Mouse (Mus musculus) liver, embryonic 11.5 days (tissue): ENCODE data around the gene Pelp1. TPM values are rescaled to one million over a fixed set of nuclear protein-coding genes. Genes with fewer than 3 reads are reported as not detected.
"Not testable (repeated sequence)": the region's sequence is repeated elsewhere in the genome, so short reads cannot be mapped to it uniquely, and the experiment has no call there.

Experiments used
- ATAC-seq: fragments of 200-750 bp; cut with Nextera tagmentation; replicated peaks from 2 replicates; pipeline ENCODE4 v1.8.0; 2017; ENCODE audit warnings: moderate number of reproducible peaks, mild to moderate bottlenecking, moderate TSS enrichment, moderate library complexity; ENCODE audit not compliant: low FRiP score
- DNase-seq: peaks from one replicate; pipeline ENCODE4 v3.0.0-alpha.2; 2017; ENCODE audit warnings: low spot score
- H3K27ac ChIP-seq: fragments of 300-500 bp; sonication (generic); 2 replicates; pipeline ENCODE4 v1.5.1; 2014; ENCODE audit warnings: mild to moderate bottlenecking, low read depth, low read length, control low read depth
- H3K27me3 ChIP-seq: fragments of 300-500 bp; sonication (generic); replicated peaks from 2 replicates; pipeline ENCODE4 v1.6.1; 2014; ENCODE audit warnings: low read length, mixed read lengths; ENCODE audit not compliant: control insufficient read depth, insufficient read depth
- H3K36me3 ChIP-seq: fragments of 300-500 bp; sonication (generic); 2 replicates; pipeline ENCODE4 v1.6.1; 2014; ENCODE audit warnings: mild to moderate bottlenecking, low read length, moderate library complexity, mixed read lengths; ENCODE audit not compliant: control insufficient read depth, insufficient read depth
- H3K4me1 ChIP-seq: fragments of 300-500 bp; sonication (generic); replicated peaks from 2 replicates; pipeline ENCODE4 v1.6.1; 2014; ENCODE audit warnings: low read length, mixed read lengths; ENCODE audit not compliant: control insufficient read depth, insufficient read depth
- H3K4me2 ChIP-seq: fragments of 300-500 bp; sonication (generic); 2 replicates; pipeline ENCODE4 v1.6.1; 2014; ENCODE audit warnings: mild to moderate bottlenecking, control low read depth, moderate library complexity
- H3K4me3 ChIP-seq: fragments of 300-500 bp; sonication (generic); 2 replicates; pipeline ENCODE4 v1.5.1; 2014; ENCODE audit warnings: low read depth, low read length, control low read depth
- H3K9ac ChIP-seq: fragments of 300-500 bp; sonication (generic); 2 replicates; pipeline ENCODE4 v1.6.1; 2014; ENCODE audit warnings: low read depth, low read length, control low read depth
- H3K9me3 ChIP-seq: fragments of 300-500 bp; sonication (generic); 2 replicates; pipeline ENCODE4 v1.6.1; 2016; ENCODE audit warnings: low read length, inconsistent platforms, mixed read lengths; ENCODE audit not compliant: control insufficient read depth
- WGBS: fragments of 180-500 bp; shearing (Covaris S2); extraction: QIAGEN DNeasy Blood & Tissue Kit; methylation state at CpG from one replicate; pipeline ENCODE4 v1.1.7; 2014; 5-methylcytosine and 5-hydroxymethylcytosine counted together
- polyA plus RNA-seq: library from polyadenylated mRNA; unstranded; fragments of >200 nt; fragmentation: Nextera tagmentation; extraction: Ambion mirVana; gene quantifications from 2 replicates; pipeline ENCODE4 v1.2.1, GENCODE M21; 2014

The Pelp1 gene
- polyA plus RNA-seq, 1 experiment from 2014 or later = 48.5 TPM

DNA sequence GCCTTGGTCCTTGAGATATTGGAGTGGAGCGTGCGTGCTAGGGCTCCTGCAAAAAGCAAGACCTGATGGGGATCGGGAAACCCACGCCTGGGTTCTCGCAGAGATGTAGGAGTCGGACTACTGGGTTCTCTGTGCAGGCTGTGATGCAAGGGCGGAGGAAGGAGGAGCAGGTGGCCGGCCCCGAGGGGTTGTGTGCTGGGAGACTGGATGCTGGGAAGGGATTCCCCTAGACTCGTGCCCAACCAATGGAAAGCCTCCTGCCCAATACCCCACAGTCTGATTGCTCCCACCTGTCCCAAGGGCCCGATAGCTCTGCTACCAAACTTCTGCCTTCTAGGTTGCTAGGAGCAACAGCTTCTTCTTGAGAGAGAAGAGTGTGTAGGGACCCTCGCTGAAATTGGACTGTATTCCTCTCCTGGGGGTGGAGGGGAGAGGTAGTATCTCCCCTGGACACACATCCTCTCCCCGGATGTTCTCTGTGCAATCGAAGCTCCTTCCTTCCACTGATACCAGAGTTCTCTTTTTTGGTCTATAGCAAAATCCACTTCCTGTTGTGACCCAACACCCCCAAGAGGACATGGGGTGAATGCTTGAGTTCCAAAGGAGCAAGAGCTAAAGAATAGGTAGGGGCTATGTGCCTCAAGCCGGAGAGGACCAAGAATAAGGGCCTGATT lies 23.2 kb upstream of the Pelp1 start:
- H3K27me3 ChIP-seq = no peaks in the 10 kb centered on the region

DNA sequence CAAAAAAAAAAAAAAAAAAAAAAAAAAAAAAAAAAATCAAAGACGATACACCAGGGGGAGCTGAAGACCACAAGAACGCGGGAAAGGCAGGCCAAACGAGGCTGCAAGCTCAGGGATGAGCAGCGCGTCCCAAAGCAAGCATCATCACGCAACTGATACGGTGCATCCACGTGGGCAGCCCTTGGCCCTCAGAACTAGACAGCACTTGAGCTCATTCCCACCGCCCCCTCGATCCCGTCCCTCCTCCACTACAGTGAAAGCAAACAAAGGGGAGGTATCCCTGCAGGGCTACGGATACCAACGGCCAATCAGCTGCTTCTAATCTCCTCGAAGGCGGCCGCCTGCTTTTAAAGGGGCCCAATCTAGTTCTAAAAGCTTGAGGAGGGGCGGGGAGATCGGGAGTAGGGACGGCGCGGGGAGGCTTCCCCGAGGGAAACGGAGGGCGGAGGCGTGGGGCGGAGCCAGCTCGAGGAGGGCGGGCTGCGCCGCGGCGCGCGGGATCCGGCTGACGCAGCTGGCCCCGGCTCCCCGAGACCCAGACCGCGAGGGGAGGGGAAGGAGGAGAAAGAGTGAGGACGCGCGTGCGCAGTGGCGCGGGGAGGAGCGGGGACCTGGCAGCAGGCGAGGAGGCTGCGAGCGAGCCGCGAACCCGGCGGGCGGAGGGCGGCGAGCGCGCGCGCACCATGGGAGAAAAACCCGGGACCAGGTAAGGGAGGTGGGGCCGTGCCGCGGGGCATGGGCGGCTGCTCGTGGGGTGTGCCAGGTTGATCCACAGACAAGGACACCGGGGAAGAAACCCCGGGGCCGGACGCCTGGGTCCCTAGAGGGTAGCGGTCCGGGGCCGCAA lies 22.4 kb upstream of the Pelp1 start, which contains the start of gene Arrb2:
Gene Arrb2, plus strand, starts transcription at position 588 of the 847 bp plus-strand sequence.
- H3K9me3 ChIP-seq = no peaks in the 10 kb centered on the region
- H3K36me3 ChIP-seq = no peaks in the 10 kb centered on the region; the same call in 1 of the 2 replicates
- peaks cover 25% of the 10 kb centered on the region for H3K4me1 ChIP-seq
- DNase-seq (peak; percentile 99), ATAC-seq (peak; percentile 95)
- H3K27ac ChIP-seq = peak within 1 kb of the TSS; percentile 87
- no peaks in the 10 kb centered on the region for H3K27me3 ChIP-seq
- H3K4me2 ChIP-seq = peak within 1 kb of the TSS; percentile 96
- peak within 1 kb of the TSS; percentile 87 for H3K4me3 ChIP-seq
- H3K9ac ChIP-seq = peak within 1 kb of the TSS; percentile 87
- under 1% methylated on average over 74 of the region's 75 CpGs for WGBS

More for the DNA sequence above, 23.2 kb upstream of the Pelp1 start:
- Histone ChIP-seq H3K9me3 (no peaks in the 10 kb centered on the region), H3K9ac (peak overlapping the region; percentile 87), H3K4me2 (peak overlapping the region; percentile 96), H3K4me3 (peak overlapping the region; percentile 87), H3K4me1 (peaks cover 30% of the 10 kb centered on the region), H3K27ac (peak overlapping the region; percentile 87), H3K36me3 (no peaks in the 10 kb centered on the region; the same call in 1 of the 2 replicates)
- ATAC-seq (peak; percentile 8; the same call in 1 of the 2 replicates), DNase-seq (no peak)
- 8% methylated on average over 15 of the region's 15 CpGs for WGBS

DNA sequence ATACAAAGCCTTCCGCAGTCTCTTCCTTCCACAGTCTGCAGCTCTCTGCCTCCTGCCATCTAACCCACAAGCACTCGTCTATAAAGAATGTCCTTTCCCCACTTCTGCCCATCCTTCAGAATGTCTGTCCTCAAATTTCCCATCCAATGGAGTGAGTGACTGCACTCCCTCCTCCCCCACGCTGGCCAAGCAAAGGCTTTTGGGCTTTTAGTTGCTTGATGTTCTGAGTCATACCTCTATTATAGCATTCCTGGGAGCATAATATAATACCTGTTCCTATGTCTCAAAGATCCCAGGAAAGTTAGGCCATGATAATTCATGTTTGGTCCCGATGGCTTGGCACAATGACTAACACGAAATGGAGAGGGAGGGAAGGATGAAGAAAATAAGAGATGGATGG lies 21.7 kb upstream of the Pelp1 start:
- Histone ChIP-seq H3K4me1 (peaks cover 23% of the 10 kb centered on the region), H3K36me3 (no peaks in the 10 kb centered on the region; the same call in 1 of the 2 replicates), H3K4me2 (peak overlapping the region; percentile 96), H3K4me3 (peak overlapping the region; percentile 11; the same call in 1 of the 2 replicates), H3K9me3 (no peaks in the 10 kb centered on the region), H3K27me3 (no peaks in the 10 kb centered on the region), H3K9ac (peak overlapping the region; percentile 48; the same call in 1 of the 2 replicates), H3K27ac (no peak overlapping the region)
- DNase-seq (no peak), ATAC-seq (no peak)
- WGBS = 34% methylated on average over 5 of the region's 5 CpGs

DNA sequence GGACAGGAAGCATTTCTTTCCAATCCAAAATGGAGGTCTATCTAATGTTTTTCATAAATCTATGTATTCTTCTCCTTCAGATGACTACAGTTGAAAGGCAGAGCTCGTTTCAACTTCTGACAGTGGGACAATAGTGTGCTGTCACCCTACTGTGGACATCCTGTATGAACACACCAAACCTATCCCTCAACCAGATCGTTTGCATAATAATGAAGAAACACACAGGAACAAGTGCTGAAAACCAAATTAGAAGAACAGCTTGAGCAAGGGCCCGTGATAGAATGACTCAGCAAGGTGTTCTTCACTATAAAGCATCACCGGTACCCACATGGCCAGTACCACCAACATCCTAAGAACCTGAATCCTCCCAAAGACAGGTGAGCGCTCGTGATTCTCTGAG lies 16.8 kb upstream of the Pelp1 start:
- not testable (repeated sequence) for H3K27ac ChIP-seq, DNase-seq, H3K9me3 ChIP-seq, ATAC-seq, H3K4me1 ChIP-seq, H3K4me3 ChIP-seq, H3K36me3 ChIP-seq, H3K27me3 ChIP-seq, H3K9ac ChIP-seq, H3K4me2 ChIP-seq
- WGBS = 70% methylated on average over 6 of the region's 6 CpGs

DNA sequence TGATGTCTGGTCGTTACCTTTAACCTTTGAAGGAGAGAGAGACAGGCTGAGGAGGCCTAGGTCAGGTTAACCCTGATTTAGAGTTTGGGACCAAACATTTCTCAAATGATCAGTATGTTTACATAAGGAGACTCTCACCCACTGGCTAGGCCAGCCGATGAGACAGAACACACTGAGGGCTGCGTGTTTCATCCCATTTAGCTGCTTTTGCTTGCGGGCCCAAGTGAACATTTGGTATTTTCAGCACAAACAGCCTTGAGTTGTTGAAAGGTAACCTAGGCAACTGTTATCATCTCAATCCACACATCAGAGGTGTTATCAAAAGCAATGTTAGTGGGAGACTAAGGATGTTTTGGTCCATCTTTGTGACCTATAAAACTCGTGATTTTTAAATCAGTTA lies 9.7 kb upstream of the Pelp1 start:
- ATAC-seq (no peak), DNase-seq (no peak)
- H3K4me1 ChIP-seq = no peaks in the 10 kb centered on the region
- H3K9me3 ChIP-seq = no peaks in the 10 kb centered on the region
- H3K9ac ChIP-seq = no peak overlapping the region
- no peak overlapping the region for H3K4me2 ChIP-seq
- no peaks in the 10 kb centered on the region; the same call in 1 of the 2 replicates for H3K27me3 ChIP-seq
- H3K36me3 ChIP-seq = no peaks in the 10 kb centered on the region
- no peak overlapping the region for H3K27ac ChIP-seq
- no peak overlapping the region for H3K4me3 ChIP-seq
- WGBS = 58% methylated on average over 5 of the region's 5 CpGs

DNA sequence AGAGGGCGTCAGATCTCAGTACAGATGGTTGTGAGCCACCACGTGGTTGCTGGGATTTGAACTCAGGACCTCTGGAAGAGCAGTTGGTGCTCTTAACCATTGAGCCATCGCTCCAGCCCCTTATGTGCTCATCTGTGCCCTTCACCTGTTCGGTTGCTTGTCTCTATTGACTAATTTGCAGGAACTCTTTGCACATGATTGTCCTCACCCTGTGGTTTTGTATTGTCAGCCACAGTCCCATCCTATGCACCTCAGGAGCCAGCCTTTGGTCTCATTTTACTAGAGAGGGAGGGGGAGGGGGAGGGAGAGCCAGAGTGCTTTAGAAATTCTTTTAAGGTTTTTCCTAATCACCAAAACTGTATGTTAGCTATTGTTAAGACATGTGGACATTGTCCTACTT lies 8.4 kb upstream of the Pelp1 start:
- ATAC-seq = no peak
- H3K4me1 ChIP-seq = no peaks in the 10 kb centered on the region
- H3K9ac ChIP-seq = no peak overlapping the region
- H3K27ac ChIP-seq = no peak overlapping the region
- no peak for DNase-seq
- no peak overlapping the region for H3K4me3 ChIP-seq
- H3K27me3 ChIP-seq = no peaks in the 10 kb centered on the region; the same call in 1 of the 2 replicates
- H3K9me3 ChIP-seq = no peaks in the 10 kb centered on the region
- WGBS = 56% methylated on average over 4 of the region's 4 CpGs
- no peaks in the 10 kb centered on the region for H3K36me3 ChIP-seq
- H3K4me2 ChIP-seq = no peak overlapping the region

DNA sequence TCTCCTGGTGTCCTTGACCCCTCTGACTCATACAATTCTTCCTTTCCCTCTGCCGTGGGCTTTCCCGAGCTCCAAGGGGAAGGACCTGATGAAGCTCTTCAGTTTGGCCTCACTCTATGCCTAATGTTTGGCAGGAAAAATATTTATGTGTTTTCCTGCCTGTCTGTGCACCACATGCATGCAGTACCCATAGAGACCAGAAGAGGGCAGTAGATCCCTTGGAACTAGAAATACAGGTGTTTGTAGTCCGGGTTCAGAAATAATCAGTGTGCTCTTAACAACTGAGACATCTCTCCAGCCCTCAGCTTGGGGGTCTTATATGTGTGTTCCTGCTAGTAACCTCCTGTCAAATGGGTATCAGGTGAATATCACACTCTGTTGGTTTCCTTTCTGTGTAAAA lies 4.1 kb upstream of the Pelp1 start:
- Histone ChIP-seq H3K36me3 (no peaks in the 10 kb centered on the region), H3K27me3 (no peaks in the 10 kb centered on the region; the same call in 1 of the 2 replicates), H3K4me2 (no peak overlapping the region), H3K27ac (no peak overlapping the region), H3K9me3 (no peaks in the 10 kb centered on the region), H3K4me3 (no peak overlapping the region), H3K9ac (no peak overlapping the region), H3K4me1 (peaks cover 6% of the 10 kb centered on the region)
- WGBS = 9% methylated on average over 3 of the region's 3 CpGs
- ATAC-seq = no peak
- DNase-seq = peak; percentile 66

DNA sequence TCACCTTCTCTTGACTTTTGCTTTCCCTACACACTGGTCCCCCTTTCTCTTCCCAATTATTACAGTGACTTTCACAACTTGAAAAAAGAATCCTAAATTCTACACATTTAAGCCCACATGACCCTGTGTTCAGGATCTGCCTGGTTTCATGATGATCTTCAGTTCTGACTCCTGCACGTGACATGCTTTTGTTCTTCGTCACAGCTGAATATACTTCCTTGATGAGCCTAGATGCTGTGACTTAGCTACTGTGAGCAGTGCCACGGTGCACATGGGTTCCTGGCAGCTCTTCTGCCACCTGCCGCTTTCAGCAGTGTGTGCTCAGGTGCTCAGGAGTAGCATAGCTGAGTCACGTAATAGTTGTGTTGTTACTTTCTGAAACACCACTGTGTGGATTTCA lies 2.8 kb upstream of the Pelp1 start:
- peaks cover 17% of the 10 kb centered on the region for H3K4me1 ChIP-seq
- DNase-seq (no peak), ATAC-seq (no peak)
- H3K27ac ChIP-seq = no peak overlapping the region
- 76% methylated on average over 5 of the region's 5 CpGs for WGBS
- H3K36me3 ChIP-seq = no peaks in the 10 kb centered on the region
- no peaks in the 10 kb centered on the region; the same call in 1 of the 2 replicates for H3K27me3 ChIP-seq
- no peak overlapping the region for H3K9ac ChIP-seq
- no peak overlapping the region for H3K4me2 ChIP-seq
- H3K9me3 ChIP-seq = no peaks in the 10 kb centered on the region
- H3K4me3 ChIP-seq = no peak overlapping the region
